8 mouse cellular contexts compared by ENCODE assay signal in genomic region chr1:168291001-168291642, GRCm38 (mm10).
DNase-seq lines count a peak whose midpoint lies in the region; ATAC-seq and TF ChIP-seq lines count a peak whose summit lies in the region.

No protein-coding gene starts in this region.

- H3K27me3 ChIP-seq in forebrain, embryonic 10.5 days (ENCODE audit: poor library complexity, severe bottlenecking): no peaks in the 10 kb centered on the region
- no peaks in the 10 kb centered on the region for H3K27me3 ChIP-seq in forebrain, embryonic 11.5 days (ENCODE audit: control insufficient read depth, insufficient read depth, low read length)
- no peaks in the 10 kb centered on the region for H3K27me3 ChIP-seq in liver, embryonic 13.5 days
- no peaks in the 10 kb centered on the region for H3K27me3 ChIP-seq in myocyte (ENCODE audit: control insufficient read depth, insufficient read depth, insufficient read length)

- H3ac ChIP-seq in myocyte (ENCODE audit: control insufficient read depth, insufficient read length): no peak overlapping the region

- no peaks in the 10 kb centered on the region for H3K9me3 ChIP-seq in forebrain, embryonic 10.5 days
- H3K9me3 ChIP-seq in forebrain, embryonic 11.5 days (ENCODE audit: control insufficient read depth, low read length): no peaks in the 10 kb centered on the region
- no peaks in the 10 kb centered on the region for H3K9me3 ChIP-seq in liver, embryonic 13.5 days (replicated peaks)

- no peak for TF ChIP-seq POLR2A in myocyte (IDR thresholded peaks at IDR 0.05; ENCODE audit: insufficient read length, low read depth)

- WGBS in forebrain, embryonic 10.5 days: 91% methylated on average over 11 of the region's 11 CpGs
- WGBS in forebrain, embryonic 11.5 days: 90% methylated on average over 11 of the region's 11 CpGs
- WGBS in liver, embryonic 13.5 days (ENCODE audit: insufficient replicate concordance): 82% methylated on average over 11 of the region's 11 CpGs

- H3K4me3 ChIP-seq in forebrain, embryonic 10.5 days: no peak overlapping the region
- H3K4me3 ChIP-seq in forebrain, embryonic 11.5 days (ENCODE audit: low read depth, low read length): no peak overlapping the region
- no peak overlapping the region for H3K4me3 ChIP-seq in liver, embryonic 13.5 days (replicated peaks)
- H3K4me3 ChIP-seq in myocyte: no peak overlapping the region

- H3K27ac ChIP-seq in forebrain, embryonic 10.5 days: peak overlapping the region; percentile 26
- H3K27ac ChIP-seq in forebrain, embryonic 11.5 days (ENCODE audit: low read depth, low read length): no peak overlapping the region
- H3K27ac ChIP-seq in liver, embryonic 13.5 days: peak overlapping the region; percentile 56

- peaks cover 63% of the 10 kb centered on the region for H3K4me1 ChIP-seq in forebrain, embryonic 10.5 days
- H3K4me1 ChIP-seq in forebrain, embryonic 11.5 days (replicated peaks; ENCODE audit: control insufficient read depth, insufficient read depth, low read length): peaks cover 34% of the 10 kb centered on the region; the same call in 1 of the 2 replicates
- peaks cover 82% of the 10 kb centered on the region for H3K4me1 ChIP-seq in liver, embryonic 13.5 days (replicated peaks)

- no peak overlapping the region for H3K4me2 ChIP-seq in forebrain, embryonic 11.5 days (ENCODE audit: low read depth, low read length, severe bottlenecking)
- no peak overlapping the region for H3K4me2 ChIP-seq in liver, embryonic 13.5 days
- H3K4me2 ChIP-seq in myocyte (ENCODE audit: low read depth): peak overlapping the region; percentile 58

- no peak for DNase-seq in forebrain, embryonic 10.5 days (ENCODE audit: extremely low spot score, low spot score)
- no peak for DNase-seq in forebrain, embryonic 11.5 days (ENCODE audit: low spot score)
- peak; percentile 56 for DNase-seq in NIH3T3 (ENCODE audit: low read depth)
- peak; percentile 81 for DNase-seq in heart, postnatal 4 days
- peak; percentile 28 for DNase-seq in liver, embryonic 13.5 days
- DNase-seq in urinary bladder, postnatal 10 days (ENCODE audit: low spot score): no peak

- peaks cover 13% of the 10 kb centered on the region for H3K79me2 ChIP-seq in myocyte (ENCODE audit: control insufficient read depth, insufficient read depth)

- no peak for ATAC-seq in forebrain, embryonic 11.5 days (replicated peaks; ENCODE audit: low FRiP score)
- ATAC-seq in erythroblast, adult 5-6 weeks (replicated peaks; ENCODE audit: low FRiP score, poor library complexity, severe bottlenecking): peak; percentile 78
- ATAC-seq in liver, embryonic 13.5 days (ENCODE audit: low read depth): no peak

- H3K36me3 ChIP-seq in forebrain, embryonic 10.5 days (replicated peaks): peaks cover 5% of the 10 kb centered on the region; the same call in 1 of the 2 replicates
- H3K36me3 ChIP-seq in forebrain, embryonic 11.5 days (ENCODE audit: control insufficient read depth, insufficient read depth, low read length): no peaks in the 10 kb centered on the region
- H3K36me3 ChIP-seq in liver, embryonic 13.5 days: no peaks in the 10 kb centered on the region
- no peaks in the 10 kb centered on the region for H3K36me3 ChIP-seq in myocyte (ENCODE audit: control insufficient read depth, insufficient read depth)

- H3K9ac ChIP-seq in forebrain, embryonic 11.5 days (ENCODE audit: low read length): no peak overlapping the region
- H3K9ac ChIP-seq in liver, embryonic 13.5 days: peak overlapping the region; percentile 5; the same call in 1 of the 2 replicates

TF ChIP-seq in myocyte, 11 proteins besides CTCF, POLR2A, EP300 and RAD21:
- no peak for TF ChIP-seq TCF3 (IDR thresholded peaks at IDR 0.05; ENCODE audit: insufficient read length, low read depth)
- TF ChIP-seq USF1 (IDR thresholded peaks at IDR 0.05; ENCODE audit: low read depth): no peak
- TF ChIP-seq REST (IDR thresholded peaks at IDR 0.05; ENCODE audit: insufficient read depth, insufficient read length): no peak
- no peak for TF ChIP-seq MYOG (IDR thresholded peaks at IDR 0.05; ENCODE audit: control insufficient read depth in 1 of 3, insufficient read depth in 1 of 3, insufficient read length in 2 of 3, low read depth in 2 of 3)
- TF ChIP-seq MAX (IDR thresholded peaks at IDR 0.05; ENCODE audit: low read depth): no peak
- TF ChIP-seq E2F4 (IDR thresholded peaks at IDR 0.05; ENCODE audit: insufficient read depth): no peak
- no peak for TF ChIP-seq CEBPB (IDR thresholded peaks at IDR 0.05; ENCODE audit: insufficient read depth, poor library complexity, severe bottlenecking)
- TF ChIP-seq SRF (IDR thresholded peaks at IDR 0.05; ENCODE audit: control insufficient read depth, insufficient read length, low read depth): no peak
- no peak for TF ChIP-seq MYOD1 (IDR thresholded peaks at IDR 0.05; ENCODE audit: control insufficient read depth in 1 of 3, insufficient read length in 2 of 3, low read depth in 2 of 3)
- TF ChIP-seq TCF12 (IDR thresholded peaks at IDR 0.05; ENCODE audit: insufficient read depth, poor library complexity, severe bottlenecking): no peak
- no peak for TF ChIP-seq POLR2AphosphoS2 (IDR thresholded peaks at IDR 0.05; ENCODE audit: insufficient read length, low read depth)

Comparison
In these comparisons a context has a peak if more than half of its experiments do, and no peak if none do; other contexts are left out.
1. DNase-seq: peak in NIH3T3 (single experiment), heart, postnatal 4 days (single experiment) and liver, embryonic 13.5 days (single experiment); none in forebrain, embryonic 10.5 days (single experiment), forebrain, embryonic 11.5 days (single experiment) and urinary bladder, postnatal 10 days (single experiment).